23 mouse cellular contexts compared by ENCODE assay signal in the genomic region with DNA sequence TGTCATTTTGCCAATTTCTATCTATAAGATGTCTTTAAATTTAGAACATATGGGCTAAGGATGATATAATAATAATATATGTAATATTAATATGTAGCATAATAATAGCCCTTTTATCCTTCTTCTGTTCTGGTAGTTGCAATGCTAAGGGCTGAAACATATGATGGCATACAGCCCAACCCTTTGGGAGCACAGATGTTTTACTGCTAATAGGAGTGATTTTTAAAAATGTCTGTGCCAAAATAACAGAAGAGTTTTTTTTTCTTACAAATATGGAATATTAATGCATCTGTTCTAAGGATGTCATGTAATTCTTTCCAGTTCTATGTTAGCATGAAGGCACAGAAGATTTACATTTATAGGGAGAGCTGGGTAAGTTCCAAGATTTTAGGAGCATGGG.
DNase-seq lines count a peak whose midpoint lies in the region; ATAC-seq and TF ChIP-seq lines count a peak whose summit lies in the region.
"Had no signal": no experiment of that assay in that cellular context is flagged by ENCODE, and none has a peak within 500 bp of the region (broad histone marks: within the 10 kb centered on the region; RNA-seq: fewer than 3 reads in every experiment).

No protein-coding gene starts in this region.

- no peak overlapping the region for H3K4me2 ChIP-seq in embryonic facial prominence, embryonic 14.5 days (ENCODE audit: low read depth, low read length)
- no peak overlapping the region for H3K4me2 ChIP-seq in limb, embryonic 14.5 days (replicated peaks; ENCODE audit: low read depth, low read length, severe bottlenecking)
- no peak overlapping the region for H3K4me2 ChIP-seq in limb, embryonic 15.5 days
- H3K4me2 ChIP-seq: embryonic facial prominence, embryonic 13.5 days; forebrain, embryonic 12.5 days; forebrain, embryonic 15.5 days had no signal

- H3K4me1 ChIP-seq in embryonic facial prominence, embryonic 14.5 days (ENCODE audit: control insufficient read depth, insufficient read depth, low read length) = peaks cover 13% of the 10 kb centered on the region
- peaks cover 8% of the 10 kb centered on the region for H3K4me1 ChIP-seq in embryonic facial prominence, embryonic 10.5 days
- peaks cover 13% of the 10 kb centered on the region for H3K4me1 ChIP-seq in limb, embryonic 14.5 days (ENCODE audit: control insufficient read depth, insufficient read depth, low read length)
- peaks cover 3% of the 10 kb centered on the region for H3K4me1 ChIP-seq in limb, embryonic 10.5 days
- H3K4me1 ChIP-seq in limb, embryonic 15.5 days = peaks cover 7% of the 10 kb centered on the region; the same call in 1 of the 2 replicates

- no peak overlapping the region for H3K9ac ChIP-seq in embryonic facial prominence, embryonic 14.5 days (ENCODE audit: low read depth, low read length)
- H3K9ac ChIP-seq in limb, embryonic 14.5 days (ENCODE audit: low read depth, low read length, severe bottlenecking) = no peak overlapping the region
- H3K9ac ChIP-seq in limb, embryonic 15.5 days = no peak overlapping the region
- H3K9ac ChIP-seq: embryonic facial prominence, embryonic 13.5 days; forebrain, embryonic 12.5 days; forebrain, embryonic 15.5 days; forebrain, postnatal 0 days had no signal

- ATAC-seq in embryonic facial prominence, embryonic 14.5 days (ENCODE audit: low read depth) = no peak
- ATAC-seq in limb, embryonic 14.5 days (ENCODE audit: low FRiP score, low read depth) = no peak
- no peak for ATAC-seq in limb, embryonic 15.5 days (ENCODE audit: insufficient number of reproducible peaks, low FRiP score, low TSS enrichment, low read depth)
- ATAC-seq: activated CD4-positive, CD25-positive, alpha-beta regulatory T cell, adult 4 months; CD4-positive, CD25-positive, alpha-beta regulatory T cell, adult 4 months; forebrain, embryonic 15.5 days; forebrain, postnatal 0 days; Patski had no signal

- H3K27me3 ChIP-seq in embryonic facial prominence, embryonic 14.5 days (replicated peaks; ENCODE audit: control insufficient read depth, insufficient read depth, low read length) = no peaks in the 10 kb centered on the region
- no peaks in the 10 kb centered on the region for H3K27me3 ChIP-seq in embryonic facial prominence, embryonic 10.5 days (replicated peaks; ENCODE audit: low read depth, poor library complexity, severe bottlenecking)
- no peaks in the 10 kb centered on the region for H3K27me3 ChIP-seq in limb, embryonic 14.5 days (ENCODE audit: control insufficient read depth, insufficient read depth, low read length)
- H3K27me3 ChIP-seq in limb, embryonic 10.5 days (ENCODE audit: low read depth, poor library complexity, severe bottlenecking) = no peaks in the 10 kb centered on the region
- H3K27me3 ChIP-seq in limb, embryonic 15.5 days = no peaks in the 10 kb centered on the region
- H3K27me3 ChIP-seq: CH12.LX; embryonic facial prominence, embryonic 13.5 days; forebrain, embryonic 12.5 days; forebrain, embryonic 15.5 days had no signal

- H3K9me3 ChIP-seq in embryonic facial prominence, embryonic 14.5 days (ENCODE audit: control insufficient read depth, low read length) = no peaks in the 10 kb centered on the region
- no peaks in the 10 kb centered on the region for H3K9me3 ChIP-seq in embryonic facial prominence, embryonic 10.5 days
- H3K9me3 ChIP-seq in limb, embryonic 14.5 days (ENCODE audit: control insufficient read depth, low read length) = no peaks in the 10 kb centered on the region
- no peaks in the 10 kb centered on the region for H3K9me3 ChIP-seq in limb, embryonic 10.5 days (replicated peaks)
- no peaks in the 10 kb centered on the region for H3K9me3 ChIP-seq in limb, embryonic 15.5 days
- H3K9me3 ChIP-seq: embryonic facial prominence, embryonic 13.5 days; forebrain, embryonic 12.5 days; forebrain, embryonic 15.5 days had no signal

- no peak for TF ChIP-seq POLR2A in limb, embryonic 14.5 days (IDR thresholded peaks at IDR 0.05; ENCODE audit: borderline replicate concordance, extremely low read depth, insufficient read depth, insufficient read length)

- DNase-seq in embryonic facial prominence, embryonic 14.5 days (ENCODE audit: low spot score) = peak; percentile 55
- no peak for DNase-seq in embryonic facial prominence, embryonic 10.5 days (ENCODE audit: low spot score)
- DNase-seq in limb, embryonic 14.5 days (ENCODE audit: low spot score) = peak; percentile 53
- DNase-seq in limb, embryonic 10.5 days (ENCODE audit: low spot score) = no peak
- DNase-seq: adrenal gland, adult 8-10 months; adrenal gland, postnatal 14 days; adrenal gland, postnatal 36 days; B cell, adult 2 months; cerebellum, adult 11-12 months; cerebellum, adult 2 months; cerebellum, adult 9-10 months; cerebellum, postnatal 10 days; cerebellum, postnatal 25 days; forebrain, postnatal 0 days had no signal

- no peak overlapping the region for H3K4me3 ChIP-seq in embryonic facial prominence, embryonic 14.5 days (ENCODE audit: low read depth, low read length)
- H3K4me3 ChIP-seq in embryonic facial prominence, embryonic 10.5 days = no peak overlapping the region
- H3K4me3 ChIP-seq in limb, embryonic 14.5 days (replicated peaks; ENCODE audit: low read length) = no peak overlapping the region
- no peak overlapping the region for H3K4me3 ChIP-seq in limb, embryonic 10.5 days
- no peak overlapping the region for H3K4me3 ChIP-seq in limb, embryonic 15.5 days
- H3K4me3 ChIP-seq: embryonic facial prominence, embryonic 13.5 days; forebrain, embryonic 12.5 days; forebrain, embryonic 15.5 days had no signal

- no peak overlapping the region for H3K27ac ChIP-seq in embryonic facial prominence, embryonic 14.5 days (replicated peaks; ENCODE audit: low read depth, low read length)
- H3K27ac ChIP-seq in embryonic facial prominence, embryonic 10.5 days (replicated peaks) = no peak overlapping the region
- H3K27ac ChIP-seq in limb, embryonic 14.5 days (replicated peaks; ENCODE audit: low read depth, low read length) = no peak overlapping the region
- H3K27ac ChIP-seq in limb, embryonic 10.5 days = no peak overlapping the region
- 0 out of 2 replicates have a peak overlapping the region, but pooled peaks have one; percentile 17 for H3K27ac ChIP-seq in limb, embryonic 15.5 days
- H3K27ac ChIP-seq: forebrain, embryonic 12.5 days; forebrain, embryonic 15.5 days had no signal

- H3K36me3 ChIP-seq in embryonic facial prominence, embryonic 14.5 days (ENCODE audit: control insufficient read depth, insufficient read depth, low read length) = no peaks in the 10 kb centered on the region
- H3K36me3 ChIP-seq in embryonic facial prominence, embryonic 10.5 days (replicated peaks) = no peaks in the 10 kb centered on the region
- no peaks in the 10 kb centered on the region for H3K36me3 ChIP-seq in limb, embryonic 14.5 days (ENCODE audit: control insufficient read depth, insufficient read depth, low read length)
- H3K36me3 ChIP-seq in limb, embryonic 10.5 days = no peaks in the 10 kb centered on the region
- no peaks in the 10 kb centered on the region for H3K36me3 ChIP-seq in limb, embryonic 15.5 days
- H3K36me3 ChIP-seq: embryonic facial prominence, embryonic 13.5 days; forebrain, embryonic 12.5 days; forebrain, embryonic 15.5 days; G1E had no signal

Comparison
In these comparisons a context has a peak if more than half of its experiments do, and no peak if none do; other contexts are left out.
1. DNase-seq: peak in embryonic facial prominence, embryonic 14.5 days (single experiment) and limb, embryonic 14.5 days (single experiment); none in embryonic facial prominence, embryonic 10.5 days (single experiment) and limb, embryonic 10.5 days (single experiment).